Comparison of ENCODE assay signal across 8 mouse cellular contexts in the genomic region with DNA sequence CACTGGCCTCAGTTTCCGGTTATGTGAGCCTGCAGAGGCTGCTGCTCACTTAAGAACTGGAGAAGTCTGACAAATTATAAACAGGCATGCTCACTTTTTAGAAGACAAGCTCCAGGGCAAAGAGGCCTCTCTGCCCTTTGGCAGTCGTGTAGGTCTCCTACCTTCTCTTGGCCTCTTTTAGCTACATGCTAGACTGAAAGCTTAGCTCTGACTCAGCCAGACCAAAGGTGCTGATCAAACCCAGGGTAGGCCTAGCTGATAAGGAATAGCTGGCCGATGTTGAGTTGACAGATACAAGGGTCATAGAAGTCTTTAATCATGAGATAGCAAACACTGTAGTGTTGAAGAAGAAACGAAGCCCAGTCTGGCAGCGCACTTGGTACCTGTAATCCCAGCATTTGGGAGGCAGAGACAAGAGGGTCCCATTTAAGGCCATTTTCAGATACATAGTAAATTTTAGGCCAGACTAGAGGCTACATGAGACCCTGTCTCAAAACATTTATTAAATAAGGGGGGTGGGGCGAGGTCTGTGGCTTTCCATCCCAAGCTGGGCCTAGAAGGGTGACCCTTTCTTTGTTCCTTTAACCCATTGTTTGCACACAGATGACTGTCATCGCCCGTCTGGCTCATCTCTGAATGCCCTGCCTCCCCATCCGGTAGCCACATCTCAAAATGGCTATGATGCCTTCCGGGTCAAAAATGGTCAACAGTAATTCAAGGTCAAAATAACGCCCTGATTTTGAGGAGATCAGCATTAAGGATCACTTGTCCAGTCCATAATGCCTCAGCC.
DNase-seq lines count a peak whose midpoint lies in the region; ATAC-seq and TF ChIP-seq lines count a peak whose summit lies in the region.

No protein-coding gene starts in this region.

- no peaks in the 10 kb centered on the region for H3K27me3 ChIP-seq in heart, embryonic 11.5 days (ENCODE audit: control insufficient read depth, insufficient read depth, low read length)
- H3K27me3 ChIP-seq in hindbrain, embryonic 13.5 days: no peaks in the 10 kb centered on the region
- no peaks in the 10 kb centered on the region for H3K27me3 ChIP-seq in thymus, adult 2 months (ENCODE audit: control insufficient read depth, insufficient read depth, low read length)

- no peak overlapping the region for H3K4me3 ChIP-seq in heart, embryonic 11.5 days (ENCODE audit: low read depth, low read length)
- H3K4me3 ChIP-seq in ES-E14 (ENCODE audit: insufficient read depth in 1 of 2, low read depth in 1 of 2, low read length in 2 of 2, poor library complexity in 1 of 2, severe bottlenecking in 1 of 2): no peak overlapping the region
- H3K4me3 ChIP-seq in hindbrain, embryonic 13.5 days: no peak overlapping the region
- no peak overlapping the region for H3K4me3 ChIP-seq in thymus, adult 2 months (ENCODE audit: control insufficient read depth, insufficient read depth, low read length)

- peaks cover 96% of the 10 kb centered on the region for H3K4me1 ChIP-seq in heart, embryonic 11.5 days (ENCODE audit: control insufficient read depth, insufficient read depth, low read length)
- peaks cover 39 to 72% of the 10 kb centered on the region in 2 experiments for H3K4me1 ChIP-seq in ES-E14 (ENCODE audit: control insufficient read depth in 2 of 2, insufficient read depth in 2 of 2, low read length in 2 of 2, poor library complexity in 1 of 2)
- peaks cover 96% of the 10 kb centered on the region for H3K4me1 ChIP-seq in hindbrain, embryonic 13.5 days (replicated peaks)
- H3K4me1 ChIP-seq in thymus, adult 2 months (replicated peaks; ENCODE audit: control insufficient read depth, insufficient read depth, low read length): peaks cover 49% of the 10 kb centered on the region

- no peaks in the 10 kb centered on the region for H3K9me3 ChIP-seq in heart, embryonic 11.5 days (replicated peaks; ENCODE audit: control insufficient read depth, low read length)
- H3K9me3 ChIP-seq in ES-E14 (ENCODE audit: control insufficient read depth, insufficient read depth, low read depth, low read length): no peaks in the 10 kb centered on the region
- no peaks in the 10 kb centered on the region for H3K9me3 ChIP-seq in hindbrain, embryonic 13.5 days

- WGBS in heart, embryonic 11.5 days (ENCODE audit: insufficient replicate concordance): 47% methylated on average over 11 of the region's 11 CpGs
- WGBS in hindbrain, embryonic 13.5 days: 54% methylated on average over 11 of the region's 11 CpGs
- 90% methylated on average over 11 of the region's 11 CpGs for WGBS in thymus, adult 2 months

- no peak for ATAC-seq in heart, embryonic 11.5 days (replicated peaks; ENCODE audit: insufficient number of reproducible peaks, low FRiP score, low TSS enrichment)
- ATAC-seq in hindbrain, embryonic 13.5 days (ENCODE audit: low FRiP score): no peak
- ATAC-seq in megakaryocyte-erythroid progenitor cell, adult 5-6 weeks (replicated peaks; ENCODE audit: low FRiP score, low TSS enrichment, poor library complexity, severe bottlenecking): peak; percentile 72

- intact Hi-C loops in heart, postnatal 10 days (cut with DNase I): loop anchor here (1.0 to 10.0 kb wide), 3 partner anchors 175 to 269 kb away; partner anchors contain the start of gene Ccdc182

- TF ChIP-seq POLR2A in thymus, adult 2 months (IDR thresholded peaks at IDR 0.05; ENCODE audit: control insufficient read depth, extremely low read depth, insufficient read depth, low read length, poor library complexity): no peak

- H3K9ac ChIP-seq in heart, embryonic 11.5 days (ENCODE audit: low read depth, low read length): peak overlapping the region; percentile 54; the same call in 1 of the 2 replicates
- no peak overlapping the region for H3K9ac ChIP-seq in ES-E14 (ENCODE audit: insufficient read depth, low read depth, low read length, poor library complexity, severe bottlenecking)
- peak overlapping the region; percentile 16 for H3K9ac ChIP-seq in hindbrain, embryonic 13.5 days

- no peaks in the 10 kb centered on the region for H3K36me3 ChIP-seq in heart, embryonic 11.5 days (ENCODE audit: control insufficient read depth, insufficient read depth, low read length)
- no peaks in the 10 kb centered on the region for H3K36me3 ChIP-seq in ES-E14 (ENCODE audit: control insufficient read depth, insufficient read depth, low read length, poor library complexity, severe bottlenecking)
- H3K36me3 ChIP-seq in hindbrain, embryonic 13.5 days: no peaks in the 10 kb centered on the region
- H3K36me3 ChIP-seq in thymus, adult 2 months (ENCODE audit: control insufficient read depth, insufficient read depth, low read length): no peaks in the 10 kb centered on the region

- DNase-seq in heart, postnatal 10 days: no peak
- no peak for DNase-seq in ES-E14 (ENCODE audit: low read depth, low spot score)
- no peak for DNase-seq in right cerebral cortex, postnatal 25 days
- no peak for DNase-seq in thymus, adult 2 months
- DNase-seq in thymus, postnatal 4 days: no peak

- peak overlapping the region; percentile 80 for H3K27ac ChIP-seq in heart, embryonic 11.5 days (ENCODE audit: low read depth, low read length)
- H3K27ac ChIP-seq in ES-E14 (ENCODE audit: insufficient read depth, low read depth, low read length, poor library complexity, severe bottlenecking): peak overlapping the region; percentile 1; the same call in 1 of the 2 replicates
- H3K27ac ChIP-seq in hindbrain, embryonic 13.5 days: peak overlapping the region; percentile 76
- H3K27ac ChIP-seq in thymus, adult 2 months (ENCODE audit: control insufficient read depth, insufficient read depth, low read length): no peak overlapping the region

- no peak overlapping the region for H3K4me2 ChIP-seq in heart, embryonic 11.5 days
- H3K4me2 ChIP-seq in hindbrain, embryonic 13.5 days: no peak overlapping the region

- in situ Hi-C loops in ES-E14 (cut with MboI; ENCODE audit: low sequenced_read_pairs in 2 of 2, unreplicated experiment in 2 of 2): no loop called here

- no peak for TF ChIP-seq CTCF in thymus, adult 2 months (IDR thresholded peaks at IDR 0.05; ENCODE audit: borderline replicate concordance, control insufficient read depth, extremely low read depth, insufficient read depth, low read length, poor library complexity)

TF ChIP-seq in ES-E14, 5 proteins besides CTCF, POLR2A, EP300 and RAD21:
- TF ChIP-seq ZC3H11A (IDR thresholded peaks at IDR 0.05; ENCODE audit: borderline replicate concordance, low read depth, low read length): no peak
- no peak for TF ChIP-seq MAFK (IDR thresholded peaks at IDR 0.05; ENCODE audit: insufficient read depth, low read depth, low read length)
- TF ChIP-seq HCFC1 (IDR thresholded peaks at IDR 0.05; ENCODE audit: borderline replicate concordance, insufficient read depth, low read length): no peak
- no peak for TF ChIP-seq CHD2 (IDR thresholded peaks at IDR 0.05; ENCODE audit: low read depth, low read length)
- TF ChIP-seq ZNF384 (IDR thresholded peaks at IDR 0.05; ENCODE audit: low read depth, low read length): no peak
